Mouse (Mus musculus): Measurements from ENCODE around the gene Klf11. TPM values are rescaled to one million over a fixed set of nuclear protein-coding genes. Genes with fewer than 3 reads are reported as not detected.
A peak's percentile ranks its signal among the peaks of the same experiment; 100 is the strongest.

The Klf11 gene
- total and polyA plus RNA-seq, 3 experiments: 7.8 to 13.5 (median 8.8) TPM

DNA sequence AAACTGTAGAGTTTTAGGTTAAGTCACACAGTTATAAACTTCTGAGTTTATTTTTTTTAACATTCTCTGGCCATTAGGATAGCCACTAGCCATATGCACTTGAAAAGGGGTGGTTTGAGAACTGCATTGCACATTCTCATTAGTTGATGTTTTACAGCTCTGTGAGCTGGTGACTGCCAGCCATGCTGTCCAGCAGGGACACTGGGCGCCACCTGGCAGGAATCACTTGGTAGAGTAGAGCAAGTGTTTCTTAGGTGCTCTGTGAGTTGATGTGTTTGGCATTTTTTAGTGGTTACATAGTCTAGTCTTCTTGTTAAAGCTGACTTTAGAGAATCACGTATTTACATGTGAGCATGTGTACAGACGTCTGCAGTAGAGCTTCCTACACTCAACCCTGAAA, 5.4 kb downstream of the Klf11 start:
- intact Hi-C loops (cut with DNase I): no loop called here
- 52% methylated on average over 3 of the region's 3 CpGs for WGBS
- no peak for DNase-seq
- H3K4me3 ChIP-seq: no peak overlapping the region
- H3K36me3 ChIP-seq (ENCODE audit: control insufficient read depth, insufficient read depth, low read length): peaks cover 53% of the 10 kb centered on the region
- peaks cover 25% of the 10 kb centered on the region for H3K4me1 ChIP-seq (ENCODE audit: control insufficient read depth, insufficient read depth, low read length)
- H3K9ac ChIP-seq (ENCODE audit: low read depth, low read length): no peak overlapping the region
- H3K27ac ChIP-seq: no peak overlapping the region
- peaks cover 6% of the 10 kb centered on the region for H3K79me2 ChIP-seq (replicated peaks; ENCODE audit: control insufficient read depth, insufficient read depth, low read length)
- H3K27me3 ChIP-seq (ENCODE audit: control insufficient read depth, insufficient read depth, low read length): no peaks in the 10 kb centered on the region
- TF ChIP-seq POLR2A (IDR thresholded peaks at IDR 0.05; ENCODE audit: insufficient read depth, low read depth, low read length) (no peak), CTCF (IDR thresholded peaks at IDR 0.05) (peak; percentile 42)

DNA sequence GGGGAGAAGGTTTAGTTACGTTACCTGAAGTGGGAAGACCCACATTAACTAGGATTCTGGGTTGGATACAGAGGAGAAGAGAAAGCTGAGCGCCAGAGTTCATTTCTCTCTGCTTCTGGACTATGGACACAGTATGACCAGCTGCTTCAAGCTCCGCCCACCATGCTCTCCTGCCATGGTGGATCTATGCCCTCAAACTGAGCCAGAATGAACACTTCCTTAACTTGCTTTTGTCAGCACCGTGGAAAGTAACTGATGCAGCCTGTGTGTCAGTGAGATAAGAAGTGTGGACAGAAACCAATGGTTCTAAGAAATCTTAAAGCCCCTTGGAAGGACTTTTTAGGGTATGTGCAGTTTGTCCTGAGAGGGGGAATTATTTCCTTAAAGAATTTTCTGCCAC, 7.9 kb downstream of the Klf11 start:
- intact Hi-C loops (cut with DNase I): no loop called here
- WGBS: 62% methylated on average over 4 of the region's 4 CpGs
- no peak for DNase-seq
- Histone ChIP-seq H3K4me1 (ENCODE audit: control insufficient read depth, insufficient read depth, low read length) (peaks cover 14% of the 10 kb centered on the region), H3K36me3 (ENCODE audit: control insufficient read depth, insufficient read depth, low read length) (peaks cover 46% of the 10 kb centered on the region), H3K4me3 (no peak overlapping the region), H3K79me2 (replicated peaks; ENCODE audit: control insufficient read depth, insufficient read depth, low read length) (peaks cover 6% of the 10 kb centered on the region), H3K27me3 (ENCODE audit: control insufficient read depth, insufficient read depth, low read length) (no peaks in the 10 kb centered on the region), H3K9ac (ENCODE audit: low read depth, low read length) (no peak overlapping the region), H3K27ac (no peak overlapping the region)
- TF ChIP-seq POLR2A (IDR thresholded peaks at IDR 0.05; ENCODE audit: insufficient read depth, low read depth, low read length) (no peak), EP300 (IDR thresholded peaks at IDR 0.05; ENCODE audit: insufficient read depth, low read depth, low read length) (no peak), CTCF (IDR thresholded peaks at IDR 0.05) (no peak)

DNA sequence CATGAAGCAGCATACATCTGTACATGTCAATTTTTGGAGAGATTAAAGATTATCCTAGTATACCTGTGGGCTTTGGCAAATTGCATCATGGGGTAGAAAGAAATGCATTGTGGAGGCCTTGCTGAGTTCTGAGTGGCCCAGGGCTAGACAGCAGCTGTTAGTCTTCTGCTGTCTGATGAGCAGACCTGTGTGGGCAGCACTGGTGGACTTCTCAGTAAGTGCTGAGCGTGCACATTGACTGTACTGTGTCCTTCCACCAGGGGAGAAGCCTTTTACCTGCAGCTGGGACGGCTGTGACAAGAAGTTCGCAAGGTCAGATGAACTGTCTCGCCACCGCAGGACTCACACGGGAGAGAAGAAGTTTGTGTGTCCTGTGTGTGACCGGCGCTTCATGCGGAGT, 8.8 kb downstream of the Klf11 start:
- Histone ChIP-seq H3K27ac (no peak overlapping the region), H3K9ac (ENCODE audit: low read depth, low read length) (no peak overlapping the region), H3K4me3 (no peak overlapping the region), H3K36me3 (ENCODE audit: control insufficient read depth, insufficient read depth, low read length) (peaks cover 38% of the 10 kb centered on the region), H3K79me2 (replicated peaks; ENCODE audit: control insufficient read depth, insufficient read depth, low read length) (peaks cover 6% of the 10 kb centered on the region), H3K4me1 (ENCODE audit: control insufficient read depth, insufficient read depth, low read length) (peaks cover 11% of the 10 kb centered on the region), H3K27me3 (ENCODE audit: control insufficient read depth, insufficient read depth, low read length) (no peaks in the 10 kb centered on the region)
- intact Hi-C loops (cut with DNase I): no loop called here
- no peak for DNase-seq
- 88% methylated on average over 9 of the region's 9 CpGs for WGBS
- no peak for TF ChIP-seq EP300 (IDR thresholded peaks at IDR 0.05; ENCODE audit: insufficient read depth, low read depth, low read length)
- no peak for TF ChIP-seq CTCF (IDR thresholded peaks at IDR 0.05)
- no peak for TF ChIP-seq POLR2A (IDR thresholded peaks at IDR 0.05; ENCODE audit: insufficient read depth, low read depth, low read length)

DNA sequence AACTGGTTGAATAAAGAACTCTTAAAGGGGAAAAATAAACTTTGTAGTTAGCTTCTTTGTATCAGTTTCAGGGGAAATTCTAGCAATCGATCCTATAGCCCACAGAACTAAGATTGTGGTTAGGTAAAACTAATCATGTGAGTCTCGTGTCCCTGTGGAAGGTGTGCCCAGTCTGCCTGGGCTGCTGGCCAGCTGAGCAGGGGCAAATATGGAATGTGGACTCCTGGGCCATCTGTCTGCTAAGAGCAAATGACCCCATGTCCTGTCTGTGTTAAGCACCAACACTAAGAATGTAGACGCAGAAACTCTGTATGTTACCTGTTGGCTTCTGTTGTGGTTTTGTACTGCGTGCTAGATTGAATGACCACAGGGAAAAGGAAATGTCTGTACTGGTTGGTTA, 10.0 kb downstream of the Klf11 start:
- Histone ChIP-seq H3K9ac (ENCODE audit: low read depth, low read length) (no peak overlapping the region), H3K36me3 (ENCODE audit: control insufficient read depth, insufficient read depth, low read length) (peaks cover 32% of the 10 kb centered on the region), H3K4me3 (no peak overlapping the region), H3K4me1 (ENCODE audit: control insufficient read depth, insufficient read depth, low read length) (peaks cover 10% of the 10 kb centered on the region), H3K27ac (no peak overlapping the region), H3K27me3 (ENCODE audit: control insufficient read depth, insufficient read depth, low read length) (no peaks in the 10 kb centered on the region), H3K79me2 (replicated peaks; ENCODE audit: control insufficient read depth, insufficient read depth, low read length) (peaks cover 4% of the 10 kb centered on the region)
- WGBS: 44% methylated on average over 4 of the region's 4 CpGs
- intact Hi-C loops (cut with DNase I): no loop called here
- peak; percentile 31; the same call in 1 of the 2 replicates for TF ChIP-seq EP300 (IDR thresholded peaks at IDR 0.05; ENCODE audit: insufficient read depth, low read depth, low read length)
- TF ChIP-seq CTCF (IDR thresholded peaks at IDR 0.05): no peak
- DNase-seq: peak in 1 of 2 experiments; percentile 45

DNA sequence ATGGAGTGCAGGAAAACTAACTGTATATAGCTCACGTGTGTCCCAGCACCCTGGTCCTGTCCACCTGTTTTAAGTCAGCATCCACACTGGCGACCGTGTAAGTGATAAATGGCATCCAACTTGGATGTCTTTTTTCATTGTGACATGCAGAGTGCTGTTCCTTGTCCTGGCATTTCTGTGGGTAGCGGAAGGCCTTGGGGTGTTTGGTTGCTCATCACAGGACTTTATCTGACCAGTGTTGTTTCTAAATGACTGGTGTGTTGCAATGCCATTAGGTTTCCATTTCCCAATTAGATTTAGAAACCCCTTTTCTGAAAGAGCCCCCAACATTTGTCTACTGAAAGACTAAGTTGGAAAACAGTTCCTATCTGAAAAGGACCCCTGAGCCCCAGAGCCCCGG, 11.1 kb downstream of the Klf11 start:
- H3K36me3 ChIP-seq (ENCODE audit: control insufficient read depth, insufficient read depth, low read length): peaks cover 23% of the 10 kb centered on the region
- H3K27ac ChIP-seq: no peak overlapping the region
- no peaks in the 10 kb centered on the region for H3K27me3 ChIP-seq (ENCODE audit: control insufficient read depth, insufficient read depth, low read length)
- H3K4me1 ChIP-seq (ENCODE audit: control insufficient read depth, insufficient read depth, low read length): peaks cover 7% of the 10 kb centered on the region
- TF ChIP-seq EP300 (IDR thresholded peaks at IDR 0.05; ENCODE audit: insufficient read depth, low read depth, low read length): no peak
- H3K79me2 ChIP-seq (replicated peaks; ENCODE audit: control insufficient read depth, insufficient read depth, low read length): peaks cover 4% of the 10 kb centered on the region
- no peak for DNase-seq
- H3K4me3 ChIP-seq: no peak overlapping the region
- 82% methylated on average over 5 of the region's 5 CpGs for WGBS
- intact Hi-C loops (cut with DNase I): no loop called here
- H3K9ac ChIP-seq (ENCODE audit: low read depth, low read length): no peak overlapping the region

DNA sequence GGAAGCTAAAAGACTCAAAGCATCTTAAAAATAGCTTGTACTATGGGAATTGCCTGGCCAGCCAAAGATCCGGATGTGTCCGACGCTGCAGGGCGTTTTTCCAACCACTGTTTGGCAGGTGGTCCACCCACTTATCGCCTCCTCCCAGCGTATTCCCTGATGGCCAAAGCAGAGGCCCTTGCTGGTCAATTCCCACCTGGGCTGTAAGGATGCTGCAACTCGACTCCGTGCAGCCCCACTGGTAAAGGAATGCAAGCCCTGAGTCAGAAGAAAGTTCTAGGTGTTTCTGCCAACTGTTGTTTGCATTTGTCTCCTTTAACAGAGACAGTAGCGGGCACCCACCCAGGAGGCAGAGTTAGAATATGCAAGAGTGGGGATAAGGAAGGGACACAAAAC, 29.0 kb downstream of the Klf11 start:
- Histone ChIP-seq H3K27ac (peak overlapping the region; percentile 88), H3K36me3 (ENCODE audit: control insufficient read depth, insufficient read depth, low read length) (no peaks in the 10 kb centered on the region)
- no peak for TF ChIP-seq EP300 (IDR thresholded peaks at IDR 0.05; ENCODE audit: insufficient read depth, low read depth, low read length)
- peak; percentile 75 for TF ChIP-seq POLR2A (IDR thresholded peaks at IDR 0.05; ENCODE audit: insufficient read depth, low read depth, low read length)
- no peak for TF ChIP-seq CTCF (IDR thresholded peaks at IDR 0.05)

More for the DNA sequence above, 29.0 kb downstream of the Klf11 start:
- peaks cover 10% of the 10 kb centered on the region for H3K4me1 ChIP-seq (ENCODE audit: control insufficient read depth, insufficient read depth, low read length)
- 5% methylated on average over 9 of the region's 9 CpGs for WGBS
- H3K27me3 ChIP-seq (ENCODE audit: control insufficient read depth, insufficient read depth, low read length): no peaks in the 10 kb centered on the region
- peak overlapping the region; percentile 85 for H3K9ac ChIP-seq (ENCODE audit: low read depth, low read length)
- peak; percentile 73 to 80 for DNase-seq
- H3K4me3 ChIP-seq: peak overlapping the region; percentile 59
- intact Hi-C loops (cut with DNase I): loop anchor here (2.0 kb wide), 2 partner anchors 17 to 27 kb away; no protein-coding TSS in a partner anchor
- H3K79me2 ChIP-seq (replicated peaks; ENCODE audit: control insufficient read depth, insufficient read depth, low read length): no peaks in the 10 kb centered on the region

Data from heart, adult 2 months (tissue).